Mouse (Mus musculus) gastrocnemius, postnatal 36 days (tissue): ENCODE measurements around the gene Madd. TPM values are rescaled to one million over a fixed set of nuclear protein-coding genes. Genes with fewer than 3 reads are reported as not detected.

Experiments
- DNase-seq, 2 experiments: peaks; one replicate each; pipeline ENCODE4 v3.0.0; 2022
- intact Hi-C: fragments of 180-260 bp; cut with DNase I; formaldehyde crosslinking; loops from one replicate; pipeline ENCODE4 v1.15.1; 2025
- total RNA-seq, 2 experiments: library from RNA; stranded (reverse); gene quantifications; 2 replicates each; pipeline ENCODE4 v1.2.3; 2021

Madd gene
- total RNA-seq, 2 experiments from 2014 or later: 4.1 to 5.0 TPM

GRCm38 (mm10) chr2:91179825-91180224 lies 3.8 kb downstream of the Madd start:
- no peak for DNase-seq
- intact Hi-C loops: no loop called here

GRCm38 (mm10) chr2:91176234-91176633 lies 7.4 kb downstream of the Madd start:
- no peak for DNase-seq

DNA sequence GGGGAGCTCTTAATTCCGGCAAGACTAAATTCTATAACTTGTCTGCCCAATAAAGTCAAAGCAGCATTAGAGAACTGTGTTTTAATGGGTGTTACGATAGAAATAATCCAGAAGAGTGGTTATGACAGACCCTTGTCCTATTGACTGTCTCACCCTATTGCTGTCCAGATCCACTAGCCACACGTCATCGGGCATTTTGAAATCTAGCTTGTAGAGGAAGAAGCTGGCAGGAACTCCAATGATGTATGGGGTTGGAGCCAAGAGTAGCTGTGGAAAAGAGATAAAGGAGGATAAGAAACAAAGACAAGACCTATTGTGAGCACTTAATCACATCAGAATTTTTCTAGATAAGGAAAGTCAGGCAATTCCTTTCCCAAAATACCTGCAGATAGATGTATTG lies 8.1 kb downstream of the Madd start:
- no peak for DNase-seq
- intact Hi-C loops: no loop called here

More at GRCm38 (mm10) chr2:91176234-91176633, 7.4 kb downstream of the Madd start:
- intact Hi-C loops: no loop called here

DNA sequence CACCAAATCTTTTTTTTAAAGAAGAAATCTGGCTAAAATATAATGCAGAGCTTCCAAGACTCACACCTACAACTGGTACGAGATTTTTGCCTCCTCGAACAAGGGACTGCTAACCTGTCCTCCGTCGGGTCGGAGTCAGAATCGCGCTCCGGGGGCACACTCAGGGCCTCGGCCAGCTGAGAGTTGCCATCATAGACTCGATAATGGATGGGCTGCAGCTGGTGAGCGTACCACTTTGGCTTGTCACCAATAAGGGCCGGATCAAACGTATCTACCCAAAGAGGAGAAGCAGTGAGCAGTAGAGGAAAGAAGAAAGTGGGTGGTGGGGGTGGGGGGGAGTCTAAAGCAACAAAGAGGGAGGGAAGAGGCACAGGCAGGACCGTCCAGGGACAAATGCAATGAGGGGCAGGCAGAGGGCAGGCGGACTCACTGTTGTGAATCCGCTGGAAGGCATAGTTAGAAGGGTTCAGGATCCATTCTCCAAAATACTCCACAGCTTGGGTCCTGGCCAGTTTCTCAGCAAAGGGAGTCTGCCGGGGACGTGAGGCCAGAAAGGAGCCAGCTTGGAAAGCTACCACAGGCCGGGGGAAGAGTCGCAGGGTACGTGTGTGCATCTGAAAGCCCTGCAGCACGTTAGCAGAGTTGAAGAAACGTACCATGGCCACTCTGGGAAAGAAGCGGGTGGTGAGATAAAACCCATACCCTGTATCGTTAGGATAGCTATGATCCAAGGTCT lies 13.9 kb downstream of the Madd start:
- intact Hi-C loops: no loop called here
- no peak for DNase-seq

- intact Hi-C loops: no loop called here
- DNase-seq: no peak
Measured at GRCm38 (mm10) chr2:91167629-91168028, 16.0 kb downstream of the Madd start.

DNA sequence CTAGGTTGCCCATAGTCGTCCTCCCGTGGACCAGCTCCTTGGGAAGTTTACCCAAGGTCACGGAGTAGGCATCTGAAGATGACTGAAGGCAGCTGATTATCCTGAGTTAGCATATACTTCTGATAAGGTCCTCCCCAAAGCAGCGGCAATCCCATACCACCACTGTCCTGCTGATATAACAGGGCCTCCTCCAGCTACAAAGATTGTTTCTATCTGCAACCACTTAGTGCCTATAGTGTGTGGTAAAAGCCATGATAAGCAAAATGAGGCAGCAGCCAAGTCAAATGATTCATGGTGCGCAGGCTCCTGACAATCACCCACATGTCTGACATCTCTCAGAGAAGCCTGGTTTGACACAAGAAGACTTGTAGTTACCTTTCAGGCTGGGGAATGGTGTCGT lies 18.6 kb downstream of the Madd start:
- intact Hi-C loops: no loop called here
- no peak for DNase-seq

GRCm38 (mm10) chr2:91163532-91163931 lies 20.1 kb downstream of the Madd start:
- intact Hi-C loops: no loop called here
- DNase-seq: no peak

GRCm38 (mm10) chr2:91162952-91163351 lies 20.7 kb downstream of the Madd start:
- intact Hi-C loops: no loop called here
- no peak for DNase-seq

DNA sequence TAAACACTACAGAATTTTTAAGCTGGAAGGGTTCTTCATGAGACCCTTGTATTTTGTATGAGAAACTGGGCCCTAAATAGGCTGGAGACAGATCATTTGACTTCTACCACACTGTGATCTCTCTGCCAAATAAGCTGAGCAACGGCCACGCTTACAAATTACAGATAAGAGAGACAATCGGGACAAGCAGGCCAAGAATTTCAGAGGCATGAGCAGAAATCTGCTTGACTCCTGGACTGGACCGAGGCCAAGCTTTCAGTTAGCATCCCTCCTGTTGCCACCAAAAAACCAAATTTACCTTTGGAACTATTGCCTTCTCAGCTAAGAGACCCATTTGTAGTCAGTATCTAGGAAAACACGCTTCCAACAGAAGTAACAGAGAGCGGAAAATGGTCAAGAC lies 23.0 kb downstream of the Madd start:
- DNase-seq: no peak
- intact Hi-C loops: no loop called here

- no peak for DNase-seq
- intact Hi-C loops: no loop called here
Measured at GRCm38 (mm10) chr2:91157002-91157752, 26.5 kb downstream of the Madd start.

DNA sequence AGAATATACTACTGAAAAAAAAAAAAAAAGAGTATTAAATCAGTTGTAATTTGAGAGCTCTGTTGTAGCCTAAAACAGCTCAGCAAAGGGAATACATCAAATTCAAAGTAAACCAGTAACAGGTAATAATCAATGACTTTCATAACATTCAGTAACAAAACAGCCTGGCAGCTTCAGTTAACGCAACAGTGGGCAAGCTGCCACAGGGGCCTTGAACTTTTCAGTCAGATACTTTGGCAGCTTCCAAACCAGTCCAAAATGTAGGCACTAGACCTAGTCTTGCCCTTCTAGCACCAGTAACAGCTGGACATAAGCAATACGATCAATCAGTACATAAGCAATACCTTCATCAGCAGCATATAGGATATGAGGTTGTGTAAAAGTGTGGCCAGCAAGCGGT lies 29.5 kb downstream of the Madd start:
- intact Hi-C loops: no loop called here
- no peak for DNase-seq

- intact Hi-C loops: no loop called here
- DNase-seq: no peak
Measured at GRCm38 (mm10) chr2:91152885-91153377, 30.7 kb downstream of the Madd start.

- intact Hi-C loops: no loop called here
- no peak for DNase-seq
Measured at GRCm38 (mm10) chr2:91151331-91151730, 32.3 kb downstream of the Madd start.

DNA sequence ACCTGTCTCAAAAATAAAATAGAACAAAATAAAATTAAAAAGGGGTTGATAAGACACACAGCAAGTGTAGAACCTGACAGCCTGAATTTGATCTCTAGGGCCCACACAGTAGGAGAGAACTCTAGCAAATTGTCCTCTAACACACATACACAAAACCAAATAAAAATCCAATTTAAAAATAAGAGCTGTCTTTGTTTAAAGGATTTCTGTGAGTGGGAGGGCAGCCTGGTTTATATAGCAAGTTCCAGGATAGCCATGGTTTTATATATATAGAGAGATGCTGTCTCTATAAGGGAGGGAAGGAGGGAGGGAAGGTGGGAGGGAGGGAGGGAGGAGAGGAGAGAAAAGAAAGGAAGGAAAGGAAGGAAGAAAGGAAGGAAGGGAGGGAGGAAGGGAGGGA lies 35.5 kb downstream of the Madd start:
- no peak for DNase-seq
- intact Hi-C loops: no loop called here

- intact Hi-C loops: no loop called here
- DNase-seq: no peak
Measured at GRCm38 (mm10) chr2:91143401-91143800, 40.2 kb downstream of the Madd start.

GRCm38 (mm10) chr2:91142920-91143319 lies 40.7 kb downstream of the Madd start:
- intact Hi-C loops: no loop called here
- DNase-seq: no peak

GRCm38 (mm10) chr2:91139764-91140163 lies 43.9 kb downstream of the Madd start:
- no peak for DNase-seq
- intact Hi-C loops: no loop called here

DNA sequence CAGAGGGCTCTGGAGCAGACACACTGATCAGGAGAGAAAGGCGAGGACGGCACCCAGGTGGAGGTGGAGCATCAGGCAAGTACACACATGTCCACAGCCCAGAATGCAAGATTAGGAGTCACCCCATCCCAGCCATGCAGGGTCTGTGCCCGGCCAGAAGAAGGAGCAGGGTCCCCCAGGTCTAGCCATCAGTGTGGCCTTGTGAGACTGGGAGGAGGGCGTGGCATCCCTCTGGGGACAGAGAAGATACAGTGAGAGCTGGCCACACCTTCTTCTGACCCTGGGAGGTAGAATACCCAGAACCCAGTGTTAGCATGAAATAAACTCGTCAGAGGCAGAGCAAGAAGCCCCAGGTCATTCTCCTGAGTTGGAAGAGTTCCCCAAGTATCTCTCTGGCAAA lies 44.3 kb downstream of the Madd start:
- intact Hi-C loops: no loop called here
- DNase-seq: no peak

DNA sequence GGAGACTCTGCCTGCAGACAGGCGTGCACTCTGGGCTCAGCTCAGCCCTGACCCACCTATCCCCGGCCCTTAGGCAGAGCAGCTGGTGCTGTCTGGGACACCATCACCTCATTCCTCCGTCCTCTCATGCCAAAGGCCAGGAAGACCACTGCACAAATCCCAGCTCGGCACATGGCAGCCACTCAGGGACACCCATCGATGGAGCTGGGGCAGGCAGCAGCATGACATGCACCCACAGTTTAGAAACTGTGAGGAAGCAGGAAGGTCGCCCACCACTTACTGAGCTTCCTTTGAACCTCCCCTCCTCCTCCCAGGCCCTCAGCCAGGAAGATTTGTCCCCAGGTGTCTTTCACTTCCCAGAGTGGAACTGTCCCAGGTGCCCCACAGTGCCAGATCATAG lies 46.2 kb downstream of the Madd start:
- intact Hi-C loops: no loop called here
- no peak for DNase-seq

DNA sequence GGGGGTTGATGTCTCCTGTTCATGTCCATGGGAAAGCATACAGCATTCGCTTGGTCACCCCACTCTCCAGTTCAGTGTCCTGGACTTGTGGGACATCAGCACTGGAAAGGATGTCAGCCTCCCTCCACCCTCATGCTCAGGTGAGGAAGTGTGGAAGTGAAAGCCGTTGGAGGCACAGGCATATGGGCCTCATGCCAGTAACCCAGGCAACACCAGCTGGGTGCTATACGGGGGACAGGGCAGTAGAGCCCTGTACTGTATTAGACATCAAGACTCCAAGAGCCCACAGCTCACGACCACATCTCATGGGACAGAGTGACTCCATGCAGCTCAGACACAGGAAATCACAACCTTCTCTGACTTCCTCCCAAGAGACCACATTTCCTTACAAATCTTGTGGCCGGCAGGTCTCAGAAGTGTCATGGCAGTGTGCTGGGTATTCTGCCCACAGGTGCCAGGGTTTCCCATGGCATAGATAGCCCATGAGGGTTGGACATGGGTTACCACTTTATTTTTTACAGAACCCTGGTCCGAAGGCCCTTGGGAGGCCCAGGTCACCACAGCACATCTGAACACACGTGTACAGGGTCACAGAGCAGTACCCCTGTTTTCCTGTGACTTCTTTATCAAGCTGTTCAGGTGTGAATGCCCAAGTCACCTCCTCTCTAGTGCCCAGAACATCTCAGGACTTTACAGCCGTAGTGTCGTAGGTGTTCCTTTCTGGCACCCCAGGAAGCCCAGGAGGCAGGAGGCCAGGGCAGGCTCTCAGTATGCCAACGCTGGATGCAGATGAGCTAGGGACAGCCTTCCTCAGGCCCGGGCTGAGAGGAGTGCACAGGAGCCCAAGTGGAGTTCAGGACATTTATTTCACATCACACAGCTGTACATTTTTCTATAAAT lies 46.9 kb downstream of the Madd start:
- no peak for DNase-seq
- intact Hi-C loops: no loop called here

DNA sequence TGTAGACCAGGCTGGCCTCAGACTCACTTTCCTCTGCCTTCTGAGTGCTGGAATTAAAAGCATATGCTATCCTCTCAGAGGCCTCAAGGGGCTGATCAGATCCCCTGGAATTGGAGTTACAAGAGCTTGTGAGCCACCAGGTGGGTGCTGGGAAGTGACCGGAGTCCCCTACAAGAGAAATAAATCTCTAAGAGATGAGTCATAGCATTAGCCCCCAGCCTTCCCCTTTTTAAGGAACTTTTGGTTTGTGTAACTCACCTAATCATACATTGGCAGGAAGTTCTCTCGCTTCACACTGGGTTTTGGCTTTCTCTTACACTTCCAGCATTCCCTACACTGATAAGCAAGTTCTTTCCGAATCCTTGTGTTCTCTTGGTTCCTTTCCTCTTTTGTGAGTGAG lies 51.6 kb downstream of the Madd start:
- intact Hi-C loops: no loop called here
- DNase-seq: no peak
